Comparison of ENCODE assay signal across 8 mouse cellular contexts in genomic region chr8:83660995-83661680, GRCm38 (mm10). TPM values are rescaled to one million over a fixed set of nuclear protein-coding genes. Genes with fewer than 3 reads are reported as not detected.
DNase-seq lines count a peak whose midpoint lies in the region; ATAC-seq and TF ChIP-seq lines count a peak whose summit lies in the region.

No protein-coding gene starts in this region.

- H3K36me3 ChIP-seq in embryonic facial prominence, embryonic 14.5 days (ENCODE audit: control insufficient read depth, insufficient read depth, low read length) = peaks cover 32% of the 10 kb centered on the region
- H3K36me3 ChIP-seq in intestine, embryonic 16.5 days (ENCODE audit: control insufficient read depth, insufficient read depth, low read length) = no peaks in the 10 kb centered on the region
- H3K36me3 ChIP-seq in lung, embryonic 14.5 days (ENCODE audit: insufficient read depth) = peaks cover 30% of the 10 kb centered on the region

- peak overlapping the region; percentile 51 for H3K9ac ChIP-seq in embryonic facial prominence, embryonic 14.5 days (ENCODE audit: low read depth, low read length)
- H3K9ac ChIP-seq in intestine, embryonic 16.5 days (ENCODE audit: low read depth, low read length) = peak overlapping the region; percentile 31
- H3K9ac ChIP-seq in lung, embryonic 14.5 days = peak overlapping the region; percentile 37

- intact Hi-C loops in heart, postnatal 10 days (cut with DNase I) = loop anchor here (2.0 to 5.0 kb wide), 2 partner anchors 56 to 232 kb away; partner anchors contain the start of gene Ddx39

- peak overlapping the region; percentile 51 for H3K4me2 ChIP-seq in embryonic facial prominence, embryonic 14.5 days (ENCODE audit: low read depth, low read length)
- H3K4me2 ChIP-seq in intestine, embryonic 16.5 days (ENCODE audit: low read depth, low read length) = peak overlapping the region; percentile 49
- H3K4me2 ChIP-seq in lung, embryonic 14.5 days = peak overlapping the region; percentile 52; the same call in 1 of the 2 replicates

- H3K9me3 ChIP-seq in embryonic facial prominence, embryonic 14.5 days (ENCODE audit: control insufficient read depth, low read length) = no peaks in the 10 kb centered on the region
- H3K9me3 ChIP-seq in intestine, embryonic 16.5 days (ENCODE audit: control insufficient read depth, low read length) = no peaks in the 10 kb centered on the region
- no peaks in the 10 kb centered on the region for H3K9me3 ChIP-seq in lung, embryonic 14.5 days (ENCODE audit: low read depth, low read length)

- H3K4me3 ChIP-seq in embryonic facial prominence, embryonic 14.5 days (ENCODE audit: low read depth, low read length) = peak overlapping the region; percentile 23
- H3K4me3 ChIP-seq in intestine, embryonic 16.5 days (ENCODE audit: low read length) = peak overlapping the region; percentile 18
- peak overlapping the region; percentile 24 for H3K4me3 ChIP-seq in lung, embryonic 14.5 days (ENCODE audit: low read depth, low read length)

- no peak for TF ChIP-seq CTCF in lung, embryonic 14.5 days (IDR thresholded peaks at IDR 0.05; ENCODE audit: low read depth)

- H3K4me1 ChIP-seq in embryonic facial prominence, embryonic 14.5 days (ENCODE audit: control insufficient read depth, insufficient read depth, low read length) = peaks cover 40% of the 10 kb centered on the region
- H3K4me1 ChIP-seq in intestine, embryonic 16.5 days (ENCODE audit: control insufficient read depth, insufficient read depth, low read length) = peaks cover 56% of the 10 kb centered on the region
- peaks cover 16% of the 10 kb centered on the region; the same call in 1 of the 2 replicates for H3K4me1 ChIP-seq in lung, embryonic 14.5 days (ENCODE audit: insufficient read depth)

- H3K27ac ChIP-seq in embryonic facial prominence, embryonic 14.5 days (replicated peaks; ENCODE audit: low read depth, low read length) = peak overlapping the region; percentile 76
- peak overlapping the region; percentile 25 for H3K27ac ChIP-seq in intestine, embryonic 16.5 days (ENCODE audit: low read length)
- H3K27ac ChIP-seq in lung, embryonic 14.5 days (ENCODE audit: low read depth) = peak overlapping the region; percentile 70

- peak; percentile 33 to 36 for DNase-seq in heart, adult 18-20 months
- DNase-seq in heart, postnatal 10 days = no peak
- DNase-seq in embryonic facial prominence, embryonic 14.5 days (ENCODE audit: low spot score) = peak; percentile 77
- DNase-seq in lung, embryonic 14.5 days = peak; percentile 64
- no peak for DNase-seq in thymus, postnatal 14 days

- WGBS in embryonic facial prominence, embryonic 14.5 days = 11% methylated on average over 12 of the region's 22 CpGs
- whole genome bisulfite sequencing in intestine, embryonic 16.5 days = 19% methylated on average over 22 of the region's 22 CpGs
- 11% methylated on average over 22 of the region's 22 CpGs for WGBS in lung, embryonic 14.5 days

- H3K27me3 ChIP-seq in embryonic facial prominence, embryonic 14.5 days (replicated peaks; ENCODE audit: control insufficient read depth, insufficient read depth, low read length) = no peaks in the 10 kb centered on the region
- no peaks in the 10 kb centered on the region for H3K27me3 ChIP-seq in intestine, embryonic 16.5 days (replicated peaks; ENCODE audit: control insufficient read depth, insufficient read depth, low read length)
- no peaks in the 10 kb centered on the region for H3K27me3 ChIP-seq in lung, embryonic 14.5 days (ENCODE audit: insufficient read depth, low read length)

- peak; percentile 27; the same call in 1 of the 2 replicates for ATAC-seq in embryonic facial prominence, embryonic 14.5 days (ENCODE audit: low read depth)
- ATAC-seq in intestine, embryonic 16.5 days = peak; percentile 39
- ATAC-seq in lung, embryonic 14.5 days (ENCODE audit: insufficient read depth) = peak; percentile 11
- ATAC-seq in inflammation-experienced regulatory T-cells, adult 6 months = no peak
- no peak for ATAC-seq in megakaryocyte progenitor cell, adult 5-6 weeks (replicated peaks; ENCODE audit: poor library complexity)

RNA-seq across cellular contexts. Expression of gene Ptger1, which starts 5.3 kb away (rescaled TPM):
- total RNA-seq in heart, adult 18-20 months (2021) = under 1 TPM; 0.07 to 0.41 TPM
- under 1 TPM; 0.20 to 0.53 TPM for total RNA-seq in heart, postnatal 10 days (2021)
- 1.0 and 1.2 TPM in 2 replicates for polyA plus RNA-seq in embryonic facial prominence, embryonic 14.5 days (2014; fragmentation: Nextera tagmentation; extraction: Ambion mirVana)
- polyA plus RNA-seq in intestine, embryonic 16.5 days (2015; fragmentation: Nextera tagmentation; extraction: Ambion mirVana) = 1.2 and 1.5 TPM in 2 replicates
- polyA plus RNA-seq in lung, embryonic 14.5 days (2014; fragmentation: Nextera tagmentation; extraction: Ambion mirVana) = 0.89 and 0.95 TPM in 2 replicates
- polyA plus RNA-seq in inflammation-experienced regulatory T-cells, adult 6 months (2017; shearing (Covaris generic)) = 1 to 10 TPM in 2 of 3 experiments, under 1 TPM in 1; 0.60 to 1.2 (median 1.1) TPM
- total RNA-seq in megakaryocyte progenitor cell, adult 5-6 weeks (2015) = 0.10 TPM in 1 of 2 replicates, not detected in the other
- total RNA-seq in megakaryocyte progenitor cell, adult 5-6 weeks (2017) = 0.87 and 1.6 TPM in 2 replicates

RNA-seq across cellular contexts. Expression of gene Gipc1, which starts 8.7 kb away (rescaled TPM):
- 10 to 100 TPM; 23.1 to 27.3 TPM for total RNA-seq in heart, adult 18-20 months (2021)
- total RNA-seq in heart, postnatal 10 days (2021) = 10 to 100 TPM; 46.1 to 48.7 TPM
- 107 and 131 TPM in 2 replicates for polyA plus RNA-seq in embryonic facial prominence, embryonic 14.5 days (2014; fragmentation: Nextera tagmentation; extraction: Ambion mirVana)
- 153 and 171 TPM in 2 replicates for polyA plus RNA-seq in intestine, embryonic 16.5 days (2015; fragmentation: Nextera tagmentation; extraction: Ambion mirVana)
- polyA plus RNA-seq in lung, embryonic 14.5 days (2014; fragmentation: Nextera tagmentation; extraction: Ambion mirVana) = 170 and 175 TPM in 2 replicates
- polyA plus RNA-seq in inflammation-experienced regulatory T-cells, adult 6 months (2017; shearing (Covaris generic)) = 10 to 100 TPM; 14.4 to 18.1 (median 14.7) TPM
- 14.7 and 19.0 TPM in 2 replicates for total RNA-seq in megakaryocyte progenitor cell, adult 5-6 weeks (2015)
- total RNA-seq in megakaryocyte progenitor cell, adult 5-6 weeks (2017) = 14.3 and 17.8 TPM in 2 replicates

RNA-seq across cellular contexts. Expression of gene Pkn1, which starts 37.8 kb away (rescaled TPM):
- 10 to 100 TPM; 51.1 to 52.7 TPM for total RNA-seq in heart, adult 18-20 months (2021)
- total RNA-seq in heart, postnatal 10 days (2021) = 10 to 100 TPM; 58.9 to 66.7 TPM
- 26.1 and 30.4 TPM in 2 replicates for polyA plus RNA-seq in embryonic facial prominence, embryonic 14.5 days (2014; fragmentation: Nextera tagmentation; extraction: Ambion mirVana)
- polyA plus RNA-seq in intestine, embryonic 16.5 days (2015; fragmentation: Nextera tagmentation; extraction: Ambion mirVana) = 19.9 and 29.6 TPM in 2 replicates
- 35.8 and 37.7 TPM in 2 replicates for polyA plus RNA-seq in lung, embryonic 14.5 days (2014; fragmentation: Nextera tagmentation; extraction: Ambion mirVana)
- polyA plus RNA-seq in inflammation-experienced regulatory T-cells, adult 6 months (2017; shearing (Covaris generic)) = 10 to 100 TPM; 20.3 to 27.7 (median 24.6) TPM
- 31.5 and 31.6 TPM in 2 replicates for total RNA-seq in megakaryocyte progenitor cell, adult 5-6 weeks (2015)
- 62.5 and 78.8 TPM in 2 replicates for total RNA-seq in megakaryocyte progenitor cell, adult 5-6 weeks (2017)

RNA-seq across cellular contexts. Expression of gene Dnajb1, which starts 53.1 kb away (rescaled TPM):
- total RNA-seq in heart, adult 18-20 months (2021) = 10 to 100 TPM; 20.0 to 22.3 TPM
- total RNA-seq in heart, postnatal 10 days (2021) = 10 to 100 TPM; 17.5 to 18.0 TPM
- polyA plus RNA-seq in embryonic facial prominence, embryonic 14.5 days (2014; fragmentation: Nextera tagmentation; extraction: Ambion mirVana) = 47.2 and 47.5 TPM in 2 replicates
- polyA plus RNA-seq in intestine, embryonic 16.5 days (2015; fragmentation: Nextera tagmentation; extraction: Ambion mirVana) = 46.7 and 52.0 TPM in 2 replicates
- polyA plus RNA-seq in lung, embryonic 14.5 days (2014; fragmentation: Nextera tagmentation; extraction: Ambion mirVana) = 54.9 and 61.3 TPM in 2 replicates
- 10 to 100 TPM; 36.3 to 53.7 (median 41.0) TPM for polyA plus RNA-seq in inflammation-experienced regulatory T-cells, adult 6 months (2017; shearing (Covaris generic))
- total RNA-seq in megakaryocyte progenitor cell, adult 5-6 weeks (2015) = 45.5 and 47.6 TPM in 2 replicates
- total RNA-seq in megakaryocyte progenitor cell, adult 5-6 weeks (2017) = 26.2 and 28.0 TPM in 2 replicates

RNA-seq across cellular contexts. Expression of gene Tecr, which starts 53.4 kb away (rescaled TPM):
- 100 to 1,000 TPM; 487 to 510 TPM for total RNA-seq in heart, adult 18-20 months (2021)
- total RNA-seq in heart, postnatal 10 days (2021) = 100 to 1,000 TPM; 181 to 199 TPM
- polyA plus RNA-seq in embryonic facial prominence, embryonic 14.5 days (2014; fragmentation: Nextera tagmentation; extraction: Ambion mirVana) = 497 and 529 TPM in 2 replicates
- 660 and 691 TPM in 2 replicates for polyA plus RNA-seq in intestine, embryonic 16.5 days (2015; fragmentation: Nextera tagmentation; extraction: Ambion mirVana)
- 531 and 570 TPM in 2 replicates for polyA plus RNA-seq in lung, embryonic 14.5 days (2014; fragmentation: Nextera tagmentation; extraction: Ambion mirVana)
- polyA plus RNA-seq in inflammation-experienced regulatory T-cells, adult 6 months (2017; shearing (Covaris generic)) = 100 to 1,000 TPM; 341 to 488 (median 426) TPM
- 363 and 424 TPM in 2 replicates for total RNA-seq in megakaryocyte progenitor cell, adult 5-6 weeks (2015)
- 324 and 345 TPM in 2 replicates for total RNA-seq in megakaryocyte progenitor cell, adult 5-6 weeks (2017)

Comparison
In these comparisons a context has a peak if more than half of its experiments do, and no peak if none do; other contexts are left out.
1. DNase-seq: peak in heart, adult 18-20 months (2 of 2), embryonic facial prominence, embryonic 14.5 days (single experiment) and lung, embryonic 14.5 days (single experiment); none in heart, postnatal 10 days (0 of 2) and thymus, postnatal 14 days (single experiment).
2. ATAC-seq: peak in embryonic facial prominence, embryonic 14.5 days (single experiment), intestine, embryonic 16.5 days (single experiment) and lung, embryonic 14.5 days (single experiment); none in inflammation-experienced regulatory T-cells, adult 6 months (single experiment) and megakaryocyte progenitor cell, adult 5-6 weeks (single experiment).
3. H3K27ac ChIP-seq: peak in every context shown above with its lines; median percentile 76 in embryonic facial prominence, embryonic 14.5 days; 70 in lung, embryonic 14.5 days; 25 in intestine, embryonic 16.5 days.
4. Peak in every context shown above with its lines, with median percentiles within 50 percentile points of each other: H3K4me2 ChIP-seq, H3K4me3 ChIP-seq and H3K9ac ChIP-seq.